Mouse (Mus musculus): ENCODE data around the gene Kbtbd12.
A peak's percentile ranks its signal among the peaks of the same experiment; 100 is the strongest.

The Kbtbd12 gene

DNA sequence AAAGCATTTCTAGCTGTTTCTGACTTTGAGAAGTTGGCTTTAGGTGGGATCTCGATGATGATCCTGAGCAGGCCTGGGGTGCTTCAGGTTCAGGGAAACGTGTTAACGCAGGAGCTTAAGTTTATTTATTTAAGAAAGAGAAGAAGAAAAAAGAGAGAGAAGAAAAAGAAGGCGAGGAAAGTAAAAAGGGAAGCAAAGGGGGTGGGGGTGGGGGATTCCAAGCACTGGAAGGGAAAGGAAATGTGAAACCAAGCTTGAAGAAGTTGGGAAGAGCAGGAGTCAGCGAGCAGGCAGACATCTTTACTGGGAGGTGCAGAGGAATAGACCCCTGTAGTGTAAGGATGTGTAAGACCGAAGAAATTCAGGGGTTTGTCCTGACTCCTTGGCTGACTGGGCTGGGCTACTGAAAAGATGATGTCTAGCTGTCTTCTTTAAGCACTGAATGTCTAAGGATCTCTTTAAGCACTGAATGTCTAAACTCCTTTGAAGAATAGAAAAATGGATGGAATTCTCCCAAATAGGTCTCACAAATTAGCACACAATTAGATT lies 1.7 kb upstream of the Kbtbd12 start:
- DNase-seq (ENCODE audit: low read depth, low spot score), result no peak
- H3K36me3 ChIP-seq (ENCODE audit: control insufficient read depth, insufficient read depth, low read length, poor library complexity, severe bottlenecking), result no peaks in the 10 kb centered on the region
- H3K27me3 ChIP-seq (ENCODE audit: control insufficient read depth, insufficient read depth, low read length, poor library complexity, severe bottlenecking), result no peaks in the 10 kb centered on the region; the same call in 1 of the 2 replicates

GRCm38 (mm10) chr6:88638917-88639316 lies 1.2 kb upstream of the Kbtbd12 start:
- DNase-seq (ENCODE audit: low read depth, low spot score), result no peak
- no peaks in the 10 kb centered on the region for H3K27me3 ChIP-seq (ENCODE audit: control insufficient read depth, insufficient read depth, low read length, poor library complexity, severe bottlenecking)
- no peaks in the 10 kb centered on the region for H3K36me3 ChIP-seq (ENCODE audit: control insufficient read depth, insufficient read depth, low read length, poor library complexity, severe bottlenecking)

DNA sequence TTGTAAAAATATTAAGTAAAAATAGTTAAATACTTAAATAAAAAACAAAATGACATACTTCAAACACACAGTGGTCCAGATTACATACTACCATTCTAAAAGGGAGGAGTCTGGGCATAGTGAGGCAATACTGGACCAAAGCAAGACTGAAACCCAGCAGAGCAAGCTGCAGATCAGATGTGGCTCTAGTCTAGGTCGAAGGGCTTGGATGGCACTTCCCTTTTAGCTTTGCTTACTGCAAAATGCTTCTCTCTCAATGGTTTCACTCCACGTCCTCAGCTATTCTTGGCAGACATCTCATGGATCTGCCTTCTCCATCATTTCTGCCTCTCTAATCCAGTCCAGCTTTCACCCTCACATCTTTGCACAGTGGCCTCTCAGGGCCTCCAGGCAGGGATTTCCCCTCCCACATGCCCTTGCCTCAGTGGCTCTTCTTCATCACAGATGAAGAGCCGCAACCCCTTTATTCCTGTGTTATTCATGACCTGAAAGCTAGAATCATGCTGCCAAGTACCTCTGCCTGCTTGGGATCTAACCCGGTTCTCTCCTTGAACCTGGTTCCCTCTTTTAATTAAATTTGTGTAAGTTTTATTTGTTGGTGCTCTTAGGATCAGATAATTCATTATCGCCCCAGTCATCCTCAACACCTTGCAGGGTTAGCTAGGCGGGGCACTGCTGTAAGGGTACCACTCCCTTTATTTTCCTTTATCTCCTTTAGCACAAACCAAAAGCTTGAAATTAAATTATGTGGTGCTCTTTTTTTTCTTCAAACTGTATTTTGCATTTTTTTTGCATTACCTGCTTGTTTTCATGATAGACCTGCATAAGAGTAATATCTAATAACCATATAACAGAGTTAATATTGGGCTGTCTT lies 1.6 kb downstream of the Kbtbd12 start:
- no peaks in the 10 kb centered on the region for H3K36me3 ChIP-seq (ENCODE audit: control insufficient read depth, insufficient read depth, low read length, poor library complexity, severe bottlenecking)
- DNase-seq (ENCODE audit: low read depth, low spot score), result no peak
- H3K27me3 ChIP-seq (ENCODE audit: control insufficient read depth, insufficient read depth, low read length, poor library complexity, severe bottlenecking), result no peaks in the 10 kb centered on the region

DNA sequence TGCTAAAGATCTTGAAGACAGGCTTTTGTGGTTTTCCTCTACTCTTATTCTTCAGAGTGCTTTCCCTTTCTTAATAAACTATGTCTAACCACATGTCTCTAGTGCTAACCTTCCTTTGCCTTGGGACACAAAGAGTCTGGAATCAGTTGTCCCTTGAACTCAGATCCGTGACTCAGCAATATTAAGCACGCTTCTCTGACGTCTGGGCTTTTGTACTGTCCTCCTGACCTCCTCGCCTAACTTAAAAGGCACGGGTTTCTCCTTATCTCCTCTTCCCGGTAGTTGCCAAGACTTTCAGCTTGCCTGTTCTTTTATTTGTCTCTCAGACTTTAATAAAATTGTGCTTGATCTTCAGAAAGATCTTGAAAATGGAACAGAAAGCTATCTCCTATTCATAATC lies 6.5 kb downstream of the Kbtbd12 start:
- no peak for DNase-seq (ENCODE audit: low read depth, low spot score)
- no peaks in the 10 kb centered on the region for H3K27me3 ChIP-seq (ENCODE audit: control insufficient read depth, insufficient read depth, low read length, poor library complexity, severe bottlenecking)

DNA sequence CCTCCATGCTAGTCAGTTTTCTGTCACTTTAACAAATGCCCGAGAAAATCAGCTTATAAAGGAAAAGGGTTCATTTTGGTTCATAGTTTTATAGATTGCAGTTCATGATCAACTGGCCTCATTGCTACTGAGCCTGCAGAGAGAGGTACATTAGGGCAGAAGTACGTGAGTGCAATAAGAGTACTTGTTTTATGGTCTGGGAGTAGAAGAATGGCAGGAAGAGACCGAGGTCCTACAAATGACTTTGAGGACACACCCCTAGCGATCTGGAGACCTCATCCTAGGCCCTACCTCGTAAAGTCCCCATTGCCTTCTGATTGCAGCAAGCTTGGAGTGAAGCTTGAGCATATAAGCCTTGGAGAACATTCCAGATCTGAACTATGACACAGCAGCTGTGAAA lies 7.2 kb downstream of the Kbtbd12 start:
- H3K36me3 ChIP-seq (ENCODE audit: control insufficient read depth, insufficient read depth, low read length, poor library complexity, severe bottlenecking), result no peaks in the 10 kb centered on the region
- no peak for DNase-seq (ENCODE audit: low read depth, low spot score)
- H3K27me3 ChIP-seq (ENCODE audit: control insufficient read depth, insufficient read depth, low read length, poor library complexity, severe bottlenecking), result no peaks in the 10 kb centered on the region

More for the DNA sequence above, 6.5 kb downstream of the Kbtbd12 start:
- no peaks in the 10 kb centered on the region for H3K36me3 ChIP-seq (ENCODE audit: control insufficient read depth, insufficient read depth, low read length, poor library complexity, severe bottlenecking)

DNA sequence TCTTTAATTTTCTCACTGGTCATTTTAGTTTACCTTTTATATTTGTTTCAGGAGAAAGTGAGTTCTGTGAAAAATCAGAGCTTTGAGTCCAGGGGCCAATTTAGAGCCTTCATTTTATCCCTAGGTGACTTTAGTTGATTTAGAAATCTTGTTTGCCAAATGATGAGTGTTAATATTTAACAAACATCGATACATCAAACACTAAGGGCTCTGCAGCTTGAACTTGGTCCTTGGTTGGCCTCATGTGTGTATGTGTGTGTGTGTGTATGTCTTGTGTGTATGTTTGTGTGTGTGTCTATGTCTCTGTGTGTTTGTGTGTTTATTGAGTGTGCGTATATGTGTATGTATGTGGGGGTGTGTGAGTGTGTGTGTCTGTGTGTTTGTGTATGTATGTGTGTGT lies 7.9 kb downstream of the Kbtbd12 start:
- no peaks in the 10 kb centered on the region for H3K27me3 ChIP-seq (ENCODE audit: control insufficient read depth, insufficient read depth, low read length, poor library complexity, severe bottlenecking)
- H3K36me3 ChIP-seq (ENCODE audit: control insufficient read depth, insufficient read depth, low read length, poor library complexity, severe bottlenecking), result no peaks in the 10 kb centered on the region
- no peak for DNase-seq (ENCODE audit: low read depth, low spot score)

GRCm38 (mm10) chr6:88627317-88627811 lies 10.4 kb downstream of the Kbtbd12 start:
- Histone ChIP-seq H3K27me3 (ENCODE audit: control insufficient read depth, insufficient read depth, low read length, poor library complexity, severe bottlenecking) (no peaks in the 10 kb centered on the region), H3K36me3 (ENCODE audit: control insufficient read depth, insufficient read depth, low read length, poor library complexity, severe bottlenecking) (no peaks in the 10 kb centered on the region)
- DNase-seq (ENCODE audit: low read depth, low spot score), result peak; percentile 63

DNA sequence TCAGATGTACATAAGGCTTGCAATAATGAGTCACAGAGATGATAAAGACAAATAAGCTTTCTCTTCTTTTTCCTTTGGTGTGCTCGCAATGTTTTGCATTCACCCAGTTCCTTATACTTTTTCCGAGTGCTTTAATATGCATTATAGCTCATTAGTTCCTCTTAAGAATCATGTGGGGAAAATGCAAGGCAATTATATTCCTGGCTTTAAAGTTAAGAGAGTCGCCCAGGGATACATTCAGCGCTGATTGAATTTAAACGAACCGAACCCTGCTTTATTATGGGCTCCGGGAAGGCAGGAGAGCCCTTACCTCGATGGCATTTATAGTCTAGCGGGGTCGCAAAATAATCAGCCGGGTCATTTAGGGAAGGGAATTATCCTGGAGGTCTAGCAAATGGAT lies 10.8 kb downstream of the Kbtbd12 start:
- H3K36me3 ChIP-seq (ENCODE audit: control insufficient read depth, insufficient read depth, low read length, poor library complexity, severe bottlenecking), result no peaks in the 10 kb centered on the region
- H3K27me3 ChIP-seq (ENCODE audit: control insufficient read depth, insufficient read depth, low read length, poor library complexity, severe bottlenecking), result no peaks in the 10 kb centered on the region
- DNase-seq (ENCODE audit: low read depth, low spot score), result peak; percentile 3

DNA sequence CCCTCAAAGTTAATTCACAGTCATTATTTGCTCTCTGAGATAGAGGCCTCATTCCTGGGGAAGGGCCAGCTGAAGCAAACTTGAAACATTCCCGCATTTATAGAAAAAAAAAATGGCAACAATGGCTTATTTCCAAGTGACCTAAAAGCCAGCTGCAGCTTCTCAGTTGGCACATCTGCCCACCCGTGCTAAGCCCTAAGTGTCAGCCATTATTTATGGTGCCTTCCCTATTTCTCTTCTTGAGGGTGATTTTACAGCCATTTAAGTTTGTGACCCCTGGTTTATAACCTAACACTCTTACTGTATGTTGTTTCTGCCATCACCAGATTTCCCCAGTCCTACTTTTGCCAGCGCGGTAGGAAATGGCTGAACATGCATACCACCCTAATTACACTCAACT lies 11.3 kb downstream of the Kbtbd12 start:
- DNase-seq (ENCODE audit: low read depth, low spot score), result no peak
- Histone ChIP-seq H3K36me3 (ENCODE audit: control insufficient read depth, insufficient read depth, low read length, poor library complexity, severe bottlenecking) (no peaks in the 10 kb centered on the region), H3K27me3 (ENCODE audit: control insufficient read depth, insufficient read depth, low read length, poor library complexity, severe bottlenecking) (no peaks in the 10 kb centered on the region)

- Histone ChIP-seq H3K27me3 (ENCODE audit: control insufficient read depth, insufficient read depth, low read length, poor library complexity, severe bottlenecking) (no peaks in the 10 kb centered on the region), H3K36me3 (ENCODE audit: control insufficient read depth, insufficient read depth, low read length, poor library complexity, severe bottlenecking) (no peaks in the 10 kb centered on the region)
- no peak for DNase-seq (ENCODE audit: low read depth, low spot score)
Observed at GRCm38 (mm10) chr6:88621816-88622481, 15.8 kb downstream of the Kbtbd12 start.

DNA sequence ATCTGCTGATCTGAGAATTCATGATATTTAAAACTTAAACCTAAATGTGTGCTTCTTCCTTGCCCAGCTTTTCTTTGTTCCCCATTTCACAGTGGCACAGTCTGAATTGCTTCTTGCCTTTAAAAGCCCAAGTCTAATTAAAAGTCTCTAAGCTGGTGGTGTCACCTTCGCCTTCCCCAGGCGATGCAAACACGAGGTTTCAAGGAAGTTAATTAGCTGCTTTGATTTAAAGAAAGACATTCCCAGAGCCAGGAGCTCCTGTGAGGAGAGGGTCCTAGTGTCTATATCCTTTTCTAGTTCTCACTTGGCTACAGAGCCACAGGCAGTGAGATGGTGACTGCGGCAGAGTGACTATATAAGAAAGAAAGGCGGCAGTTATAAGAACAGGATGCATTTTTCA lies 18.2 kb downstream of the Kbtbd12 start:
- Histone ChIP-seq H3K36me3 (ENCODE audit: control insufficient read depth, insufficient read depth, low read length, poor library complexity, severe bottlenecking) (no peaks in the 10 kb centered on the region), H3K27me3 (ENCODE audit: control insufficient read depth, insufficient read depth, low read length, poor library complexity, severe bottlenecking) (no peaks in the 10 kb centered on the region)
- no peak for DNase-seq (ENCODE audit: low read depth, low spot score)

- Histone ChIP-seq H3K27me3 (ENCODE audit: control insufficient read depth, insufficient read depth, low read length, poor library complexity, severe bottlenecking) (no peaks in the 10 kb centered on the region), H3K36me3 (ENCODE audit: control insufficient read depth, insufficient read depth, low read length, poor library complexity, severe bottlenecking) (no peaks in the 10 kb centered on the region)
- no peak for DNase-seq (ENCODE audit: low read depth, low spot score)
Observed at GRCm38 (mm10) chr6:88615352-88615751, 22.4 kb downstream of the Kbtbd12 start.

DNA sequence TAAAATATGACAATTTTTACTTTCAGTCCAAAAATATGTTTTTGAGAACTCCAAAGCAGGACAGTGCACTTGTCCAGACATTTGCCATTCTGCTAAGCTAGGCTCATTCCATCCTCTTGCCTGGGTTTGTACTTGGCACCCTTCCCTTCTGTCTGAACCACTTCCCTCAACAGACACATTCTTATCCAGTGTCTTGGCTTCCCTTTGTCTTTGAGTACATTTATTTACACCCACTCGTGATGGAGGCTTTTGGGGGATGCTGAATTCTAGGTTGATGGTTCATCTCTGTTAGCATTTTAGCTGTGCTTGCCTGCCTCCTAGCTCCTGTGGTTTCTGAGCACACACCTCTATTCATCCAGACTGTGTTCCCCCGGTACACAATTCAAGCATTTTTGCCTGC lies 31.3 kb downstream of the Kbtbd12 start:
- DNase-seq (ENCODE audit: low read depth, low spot score), result no peak
- Histone ChIP-seq H3K27me3 (ENCODE audit: control insufficient read depth, insufficient read depth, low read length, poor library complexity, severe bottlenecking) (no peaks in the 10 kb centered on the region), H3K36me3 (ENCODE audit: control insufficient read depth, insufficient read depth, low read length, poor library complexity, severe bottlenecking) (no peaks in the 10 kb centered on the region)

DNA sequence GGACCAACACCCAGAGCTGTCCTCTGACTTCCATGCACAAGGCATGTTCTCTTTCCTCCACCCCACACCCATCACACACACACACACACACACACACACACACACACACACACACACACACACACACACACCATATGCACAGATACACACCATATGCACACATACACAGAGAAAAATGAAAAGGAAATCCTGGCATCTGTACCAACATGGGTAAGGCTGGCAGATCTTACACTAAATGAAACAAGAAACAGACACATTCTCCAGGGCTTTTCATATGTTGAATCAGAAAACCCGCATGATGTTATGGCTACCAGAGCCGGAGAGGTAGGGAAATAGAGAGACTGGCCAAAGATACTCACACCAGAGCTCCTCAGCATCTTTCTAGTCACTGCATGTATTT lies 32.0 kb downstream of the Kbtbd12 start:
- DNase-seq (ENCODE audit: low read depth, low spot score), result no peak
- Histone ChIP-seq H3K27me3 (ENCODE audit: control insufficient read depth, insufficient read depth, low read length, poor library complexity, severe bottlenecking) (no peaks in the 10 kb centered on the region), H3K36me3 (ENCODE audit: control insufficient read depth, insufficient read depth, low read length, poor library complexity, severe bottlenecking) (no peaks in the 10 kb centered on the region)

DNA sequence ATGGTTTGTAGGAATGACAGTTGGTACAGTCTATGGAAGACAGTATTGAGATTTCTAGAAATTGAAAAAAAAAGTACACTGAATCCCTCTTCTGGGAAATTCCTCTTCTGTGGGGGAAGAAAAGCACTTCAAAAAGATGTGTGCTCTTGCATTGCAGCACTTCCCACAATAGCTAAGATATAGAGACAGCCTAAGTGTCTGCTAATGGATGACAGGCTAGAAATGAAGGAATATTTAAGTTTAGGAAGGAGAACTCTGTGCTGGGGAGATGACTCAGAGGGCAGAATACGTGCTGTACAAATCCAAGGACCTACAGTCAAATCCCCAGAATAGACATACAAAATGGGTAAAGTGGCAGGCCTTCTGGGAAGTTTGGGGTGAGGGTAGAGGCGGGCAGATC lies 32.5 kb downstream of the Kbtbd12 start:
- no peaks in the 10 kb centered on the region for H3K27me3 ChIP-seq (ENCODE audit: control insufficient read depth, insufficient read depth, low read length, poor library complexity, severe bottlenecking)
- H3K36me3 ChIP-seq (ENCODE audit: control insufficient read depth, insufficient read depth, low read length, poor library complexity, severe bottlenecking), result no peaks in the 10 kb centered on the region
- no peak for DNase-seq (ENCODE audit: low read depth, low spot score)
